Mouse (Mus musculus): Measurements from ENCODE around the gene Mymx.

DNA sequence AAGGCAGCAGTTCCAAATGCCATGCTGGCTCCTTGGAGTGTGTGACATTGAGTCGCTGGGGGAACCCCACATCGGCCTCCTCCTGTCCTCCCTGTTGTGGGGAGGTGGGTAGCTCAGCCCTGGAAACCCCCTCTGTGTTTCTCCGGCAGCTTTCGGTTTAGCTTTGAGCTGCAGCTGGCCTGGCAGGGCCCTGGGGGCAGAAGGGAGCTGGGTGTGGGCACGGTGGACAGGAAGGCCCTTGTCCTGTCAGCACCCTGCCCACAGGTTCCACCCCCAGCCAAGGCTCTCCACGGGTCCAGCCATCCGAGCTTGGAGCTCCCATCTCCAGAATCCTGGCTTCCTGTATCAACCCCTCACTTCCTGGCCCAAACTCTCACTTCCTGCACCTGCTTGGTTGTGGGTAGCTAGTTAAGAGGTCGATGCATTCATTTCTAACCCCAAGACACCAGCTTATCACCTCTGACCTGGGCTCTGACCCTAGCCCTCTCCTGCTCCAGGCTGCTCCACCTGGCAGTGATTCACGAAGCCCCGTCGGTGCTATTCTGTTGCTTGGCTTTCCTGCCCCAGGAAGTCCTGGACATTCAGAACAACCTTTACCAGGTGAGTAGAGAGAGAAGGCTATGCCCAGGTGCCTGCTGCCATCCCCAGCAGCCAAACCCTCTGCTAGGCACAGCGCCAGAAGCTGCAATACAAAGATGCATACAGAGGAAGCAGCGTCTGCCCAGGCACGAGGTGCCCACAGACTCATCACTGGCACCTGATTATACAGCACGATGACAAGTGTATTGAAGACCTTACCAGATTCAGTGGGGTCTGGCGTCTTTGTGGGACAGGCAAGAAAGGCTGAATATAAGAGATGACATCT lies 43.7 kb downstream of the Mymx start:
- TF ChIP-seq CTCF (conservative IDR thresholded peaks at IDR 0.05; ENCODE audit: insufficient read depth, insufficient read length, low read depth, low read length) = no peak
- TF ChIP-seq POLR2A (IDR thresholded peaks at IDR 0.05; ENCODE audit: low read depth, low read length) = no peak
